Mouse (Mus musculus) MN1 (cell line): Measurements from ENCODE around the gene Adck1.
"Not testable (repeated sequence)": the region's sequence is repeated elsewhere in the genome, so short reads cannot be mapped to it uniquely, and the experiment has no call there.

ENCODE experiments used
- DNase-seq: peaks from one replicate; pipeline ENCODE4 v3.0.0-alpha.2; 2016; ENCODE audit warnings: low spot score

Adck1 gene

DNA sequence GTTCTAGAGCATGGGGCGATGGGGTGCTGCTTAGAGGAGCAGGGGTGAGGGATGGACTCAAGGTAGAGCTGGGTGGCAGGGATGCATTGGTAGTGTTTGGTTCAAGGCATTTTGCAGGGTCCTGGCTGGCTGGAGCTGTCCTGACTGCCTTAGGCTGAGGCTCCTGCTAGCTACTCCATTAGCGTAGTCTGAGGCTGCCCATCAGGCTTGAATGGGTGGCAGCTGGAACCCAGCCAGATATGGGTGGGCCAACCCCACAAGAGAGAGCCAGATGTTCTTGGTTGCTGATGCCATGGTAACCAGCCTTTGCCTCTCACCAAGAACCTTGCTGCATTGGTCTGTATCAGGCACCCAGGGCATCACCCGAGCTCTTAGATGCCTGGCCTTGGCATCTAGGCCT lies 66.6 kb downstream of the Adck1 start:
- peak; percentile 74 for DNase-seq

- no peak for DNase-seq
Observed at GRCm38 (mm10) chr12:88428735-88429134, 68.4 kb downstream of the Adck1 start.

GRCm38 (mm10) chr12:88432277-88432676 lies 71.9 kb downstream of the Adck1 start:
- no peak for DNase-seq

- DNase-seq: no peak
Observed at GRCm38 (mm10) chr12:88433171-88433570, 72.8 kb downstream of the Adck1 start.

- no peak for DNase-seq
Observed at GRCm38 (mm10) chr12:88436962-88437750, 76.8 kb downstream of the Adck1 start.

DNA sequence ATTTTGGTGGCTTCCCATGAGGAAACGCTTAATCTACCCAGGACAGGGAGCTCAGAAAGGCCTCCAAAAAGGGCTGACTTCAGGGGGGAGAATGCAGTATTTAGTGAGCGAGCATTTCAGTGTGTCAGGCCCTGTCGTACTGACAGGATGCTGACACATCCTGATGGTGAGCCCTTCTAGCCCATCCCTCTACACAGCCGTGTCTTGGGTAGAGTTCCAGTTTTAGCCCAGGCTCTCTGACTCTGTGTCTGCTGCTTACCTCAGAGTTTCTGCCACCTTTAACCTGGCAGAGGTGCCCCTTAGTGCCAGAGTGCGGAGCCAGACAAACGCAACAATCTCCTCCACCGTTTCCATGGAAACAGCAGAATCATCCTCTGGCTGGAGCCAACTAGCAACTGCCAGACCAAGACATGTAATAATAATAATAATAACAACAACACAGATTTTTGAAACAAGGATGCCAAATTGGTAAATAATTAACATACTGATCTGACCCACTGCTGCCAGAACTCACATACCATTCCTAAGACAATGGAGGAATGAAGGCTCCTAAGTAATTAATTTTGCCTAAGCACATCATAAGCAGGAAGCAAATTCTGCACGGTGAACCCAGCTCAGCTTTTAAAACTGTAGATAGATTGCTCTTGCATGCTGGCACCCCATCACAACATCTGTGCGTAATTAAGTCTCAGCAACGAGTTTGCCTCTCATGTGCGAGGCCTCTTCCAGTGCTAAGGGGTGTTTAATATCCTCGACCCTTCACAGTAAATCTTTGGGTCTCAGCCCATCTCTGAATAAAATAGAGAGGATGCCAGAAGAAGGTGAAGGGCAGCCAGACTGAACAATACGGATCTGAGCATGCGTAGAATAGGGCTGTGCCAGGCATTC lies 81.8 kb downstream of the Adck1 start:
- DNase-seq: no peak

DNA sequence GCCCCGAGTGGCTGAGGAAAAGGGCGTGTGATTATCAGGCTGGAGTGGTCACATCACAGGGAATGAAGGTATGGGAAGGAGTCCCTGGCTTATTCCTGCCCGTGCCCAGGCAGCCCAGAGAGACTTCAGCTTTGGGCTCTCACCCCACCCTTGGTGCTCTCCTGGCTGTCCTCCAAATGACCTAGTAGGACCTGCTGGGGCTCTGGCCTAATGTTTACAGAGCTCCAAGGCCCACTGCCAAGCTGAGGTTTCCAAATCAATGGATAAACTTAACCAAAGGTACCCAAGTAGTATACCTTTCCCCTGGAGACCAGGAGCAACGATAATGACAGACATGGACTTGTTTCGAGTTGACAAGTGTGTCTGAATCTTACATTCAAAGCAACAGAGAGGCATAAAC lies 83.7 kb downstream of the Adck1 start:
- DNase-seq: no peak

DNA sequence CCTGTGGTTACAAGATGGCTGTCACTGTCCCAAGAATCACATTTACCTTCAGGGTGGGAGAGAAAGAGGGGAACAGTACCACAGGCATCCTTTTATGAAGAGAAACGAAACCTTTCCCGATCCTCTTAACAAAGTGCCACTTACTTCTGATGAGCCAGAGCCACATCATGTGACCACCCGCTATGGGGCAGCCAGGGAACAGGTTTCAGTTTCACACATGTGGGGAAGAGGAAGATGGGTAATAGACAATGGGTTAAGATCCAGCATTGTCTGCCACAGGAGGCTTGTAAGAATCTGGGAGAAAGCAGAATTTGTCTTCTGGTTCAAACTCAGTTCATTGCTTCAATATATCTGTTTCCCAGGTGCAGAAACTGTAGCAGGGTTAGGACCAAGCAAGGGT lies 85.1 kb downstream of the Adck1 start:
- DNase-seq: no peak

- no peak for DNase-seq
Observed at GRCm38 (mm10) chr12:88450658-88451563, 90.6 kb downstream of the Adck1 start.

GRCm38 (mm10) chr12:88454701-88455410 lies 94.5 kb downstream of the Adck1 start:
- DNase-seq: peak; percentile 86

DNA sequence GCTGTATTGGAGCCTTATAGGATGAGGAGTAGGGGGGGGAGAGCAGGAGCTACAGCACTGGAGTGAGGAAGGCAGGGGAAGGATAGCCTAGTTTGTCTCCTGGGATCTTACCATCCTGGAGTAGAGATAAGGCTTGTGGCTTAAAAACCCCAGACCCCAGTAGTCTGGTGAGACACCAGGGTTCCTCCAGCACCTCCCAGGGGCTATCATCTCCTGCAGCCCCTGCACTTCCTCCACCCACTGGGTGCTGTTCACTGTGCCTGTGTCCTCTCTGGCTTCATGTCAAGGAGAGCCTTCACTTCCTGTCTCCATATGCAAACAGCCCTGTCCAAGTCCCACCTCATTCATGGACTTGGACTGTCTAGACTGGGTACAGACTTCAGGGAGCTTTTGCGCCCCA lies 96.7 kb downstream of the Adck1 start:
- no peak for DNase-seq

DNA sequence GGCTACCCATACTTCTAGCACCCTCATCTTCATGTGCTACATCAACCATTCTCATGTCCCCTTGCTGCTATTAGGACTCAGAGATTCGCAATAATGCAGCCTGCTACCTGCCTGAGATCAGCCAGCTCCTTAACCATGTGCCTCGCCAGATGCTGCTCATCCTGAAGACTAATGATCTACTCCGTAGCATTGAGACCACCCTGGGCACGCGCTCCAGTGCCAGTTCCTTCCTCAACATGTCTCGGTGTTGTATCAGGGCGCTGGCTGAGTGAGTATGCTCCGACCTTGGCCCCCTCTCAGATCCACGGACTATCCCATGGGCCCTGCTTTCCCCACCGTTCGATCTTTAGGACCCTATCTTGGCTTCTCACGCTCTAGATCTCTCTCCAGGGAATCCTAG lies 98.6 kb downstream of the Adck1 start:
- no peak for DNase-seq

GRCm38 (mm10) chr12:88459461-88459860 lies 99.1 kb downstream of the Adck1 start:
- DNase-seq: no peak

- DNase-seq: no peak
Observed at GRCm38 (mm10) chr12:88461026-88461425, 100.7 kb downstream of the Adck1 start.

- no peak for DNase-seq
Observed at GRCm38 (mm10) chr12:88463588-88464290, 103.4 kb downstream of the Adck1 start.

GRCm38 (mm10) chr12:88466801-88467200 lies 106.4 kb downstream of the Adck1 start:
- no peak for DNase-seq

DNA sequence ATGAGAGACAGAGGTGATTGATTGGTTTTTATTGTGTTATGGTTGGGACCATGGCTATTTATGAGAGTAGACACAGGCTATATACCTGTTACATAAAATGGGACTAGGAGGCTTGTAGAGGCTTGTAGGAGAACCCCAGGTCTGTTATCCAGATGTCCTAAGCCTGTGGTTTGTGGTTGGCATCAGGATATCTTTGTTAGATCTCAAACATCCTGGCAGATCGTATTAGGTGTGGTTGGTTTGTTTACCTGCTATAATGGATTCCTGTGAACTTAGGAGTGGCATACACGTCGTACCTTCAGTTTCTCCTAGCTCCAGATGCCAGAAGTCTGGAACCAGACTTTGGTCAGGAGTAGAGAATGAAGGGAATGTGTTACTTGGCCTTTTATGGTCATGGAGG lies 106.9 kb downstream of the Adck1 start:
- DNase-seq: no peak

- DNase-seq: no peak
Observed at GRCm38 (mm10) chr12:88467935-88468465, 107.6 kb downstream of the Adck1 start.

- DNase-seq: no peak
Observed at GRCm38 (mm10) chr12:88468691-88469090, 108.3 kb downstream of the Adck1 start.

- not testable (repeated sequence) for DNase-seq
Observed at GRCm38 (mm10) chr12:88471884-88472283, 111.5 kb downstream of the Adck1 start.

GRCm38 (mm10) chr12:88472832-88473231 lies 112.5 kb downstream of the Adck1 start:
- no peak for DNase-seq
